Mouse (Mus musculus) CH12.LX (cell line): ENCODE measurements around the gene Kirrel3. TPM values are rescaled to one million over a fixed set of nuclear protein-coding genes. Genes with fewer than 3 reads are reported as not detected.

ENCODE experiments used
- DNase-seq: peaks from one replicate; pipeline ENCODE4 v3.0.0-alpha.2; 2013; ENCODE audit errors: extremely low read depth
- H3K27ac ChIP-seq: 2 replicates; pipeline ENCODE4 v1.5.1; 2012; ENCODE audit warnings: low read depth, mild to moderate bottlenecking, control low read depth, moderate library complexity; ENCODE audit not compliant: insufficient read depth
- H3K27me3 ChIP-seq: replicated peaks from 2 replicates; pipeline ENCODE3; 2012; ENCODE audit warnings: inconsistent platforms
- H3K36me3 ChIP-seq, 2 experiments: replicated peaks in 1 of 2; 2 replicates each; pipeline versions ENCODE3 to v1.6.1; 2012; ENCODE audit warnings: inconsistent platforms in 1 of 2, low read length in 1 of 2, mild to moderate bottlenecking in 1 of 2, mixed read lengths in 1 of 2, moderate library complexity in 1 of 2; ENCODE audit not compliant: control insufficient read depth in 1 of 2, insufficient read depth in 1 of 2
- H3K4me1 ChIP-seq, 2 experiments: 2 replicates each; pipeline ENCODE4 v1.6.1; 2012; ENCODE audit warnings: inconsistent platforms in 1 of 2, moderate library complexity in 1 of 2; ENCODE audit not compliant: insufficient read depth in 2 of 2, control insufficient read depth in 1 of 2
- H3K4me2 ChIP-seq: 2 replicates; pipeline ENCODE4 v1.6.1; 2012; ENCODE audit warnings: low read depth, mild to moderate bottlenecking, control low read depth; ENCODE audit not compliant: poor library complexity, insufficient read depth, severe bottlenecking
- H3K4me3 ChIP-seq, 3 experiments: fragments of 150-350 bp in 1 of 3; sonication (generic) in 1 of 3; replicated peaks in 1 of 3; 2 replicates each; pipeline versions ENCODE3 to v1.5.1; 2011 to 2012; ENCODE audit warnings: low read depth in 2 of 3, low read length in 2 of 3, mild to moderate bottlenecking in 2 of 3, moderate library complexity in 2 of 3, control low read depth in 1 of 3, improper control_type of control experiment in 1 of 3, inconsistent platforms in 1 of 3, mixed read lengths in 1 of 3; ENCODE audit not compliant: poor library complexity in 1 of 3
- H3K79me2 ChIP-seq: replicated peaks from 2 replicates; pipeline ENCODE4 v1.6.1; 2012; ENCODE audit warnings: mild to moderate bottlenecking, moderate library complexity; ENCODE audit not compliant: control insufficient read depth, poor library complexity, insufficient read depth, severe bottlenecking; ENCODE audit errors: extremely low read depth
- H3K9ac ChIP-seq: 2 replicates; pipeline ENCODE4 v1.6.1; 2012; ENCODE audit warnings: low read depth, mild to moderate bottlenecking, control low read depth, moderate library complexity; ENCODE audit not compliant: insufficient read depth
- H3K9me3 ChIP-seq: replicated peaks from 2 replicates; pipeline ENCODE3; 2012; ENCODE audit warnings: low read length, inconsistent platforms, mixed read lengths
- E2F4 ChIP-seq: IDR thresholded peaks from 2 replicates; pipeline ENCODE4 v1.6.1; 2011; ENCODE audit warnings: low read depth, low read length, improper control_type of control experiment; ENCODE audit not compliant: insufficient replicate concordance
- EP300 ChIP-seq: IDR thresholded peaks from 2 replicates; pipeline ENCODE4 v1.6.1; 2011; ENCODE audit warnings: low read length, improper control_type of control experiment
- ETS1 ChIP-seq: conservative IDR thresholded peaks from 2 replicates; pipeline ENCODE4 v1.6.1; 2012; ENCODE audit warnings: low read depth, mild to moderate bottlenecking, inconsistent platforms, low read length, improper control_type of control experiment, moderate library complexity
- GABPA ChIP-seq: IDR thresholded peaks from 2 replicates; pipeline ENCODE4 v1.6.1; 2012; ENCODE audit warnings: low read depth, low read length, improper control_type of control experiment, inconsistent platforms; ENCODE audit not compliant: insufficient replicate concordance
- HCFC1 ChIP-seq: IDR thresholded peaks from 2 replicates; pipeline ENCODE4 v1.6.1; 2012; ENCODE audit warnings: low read depth, mild to moderate bottlenecking, inconsistent platforms, low read length, improper control_type of control experiment
- IRF4 ChIP-seq: IDR thresholded peaks from 2 replicates; pipeline ENCODE4 v1.6.1; 2014; ENCODE audit warnings: low read depth, mild to moderate bottlenecking, inconsistent platforms, low read length, improper control_type of control experiment
- JUN ChIP-seq: IDR thresholded peaks from 2 replicates; pipeline ENCODE4 v1.6.1; 2011; ENCODE audit warnings: low read depth, mild to moderate bottlenecking, low read length, improper control_type of control experiment, moderate library complexity; ENCODE audit not compliant: insufficient read depth
- MAFK ChIP-seq: IDR thresholded peaks from 2 replicates; pipeline ENCODE4 v1.6.1; 2011; ENCODE audit warnings: low read length, improper control_type of control experiment; ENCODE audit not compliant: insufficient replicate concordance
- MAX ChIP-seq: IDR thresholded peaks from 2 replicates; pipeline ENCODE4 v1.6.1; 2011; ENCODE audit warnings: low read length, improper control_type of control experiment
- MXI1 ChIP-seq: IDR thresholded peaks from 2 replicates; pipeline ENCODE4 v1.6.1; 2011; ENCODE audit warnings: mild to moderate bottlenecking, low read depth, low read length, improper control_type of control experiment
- MYC ChIP-seq: IDR thresholded peaks from 2 replicates; pipeline ENCODE4 v1.6.1; 2011; ENCODE audit warnings: low read depth, mild to moderate bottlenecking, improper control_type of control experiment, low read length
- NELFE ChIP-seq: IDR thresholded peaks from 2 replicates; pipeline ENCODE4 v1.6.1; 2011; ENCODE audit warnings: low read depth, low read length, improper control_type of control experiment
- NRF1 ChIP-seq: IDR thresholded peaks from 2 replicates; pipeline ENCODE4 v1.6.1; 2014; ENCODE audit warnings: low read depth, mild to moderate bottlenecking, inconsistent platforms, low read length, improper control_type of control experiment, moderate library complexity
- TCF12 ChIP-seq: IDR thresholded peaks from 2 replicates; pipeline ENCODE4 v1.6.1; 2014; ENCODE audit warnings: low read depth, mild to moderate bottlenecking, inconsistent platforms, low read length, improper control_type of control experiment
- UBTF ChIP-seq: IDR thresholded peaks from 2 replicates; pipeline ENCODE4 v1.6.1; 2012; ENCODE audit warnings: low read depth, mild to moderate bottlenecking, inconsistent platforms, low read length, improper control_type of control experiment, moderate library complexity
- USF1 ChIP-seq: IDR thresholded peaks from 2 replicates; pipeline ENCODE4 v1.6.1; 2014; ENCODE audit warnings: low read depth, mild to moderate bottlenecking, inconsistent platforms, low read length, improper control_type of control experiment
- USF2 ChIP-seq: conservative IDR thresholded peaks from 2 replicates; pipeline ENCODE4 v1.6.1; 2011; ENCODE audit warnings: low read depth, low read length, improper control_type of control experiment
- ZKSCAN1 ChIP-seq: IDR thresholded peaks from 2 replicates; pipeline ENCODE4 v1.6.1; 2012; ENCODE audit warnings: low read depth, inconsistent platforms, low read length, improper control_type of control experiment, borderline replicate concordance
- dilution Hi-C: fragments of 300-500 bp; cut with MboI; formaldehyde crosslinking; loops from 2 replicates; pipeline ENCODE4 v1.14.3; 2020; ENCODE audit warnings: low sequenced_read_pairs; ENCODE audit not compliant: extremely low pct_unique_long_range_greater_than_20kb, extremely low pct_ligation_motif_present
- in situ Hi-C: fragments of 300-500 bp; cut with MboI; formaldehyde crosslinking; loops from 3 replicates; pipeline ENCODE4 v1.14.3; 2019; ENCODE audit warnings: low sequenced_read_pairs, low pct_ligation_motif_present, low pct_unique_long_range_greater_than_20kb, mixed read lengths
- polyA plus RNA-seq: library from polyadenylated mRNA; unstranded; fragments of >175 nt; gene quantifications from 2 replicates; pipeline ENCODE4 v1.2.1, GENCODE M21; 2012; ENCODE audit warnings: low read depth; ENCODE audit not compliant: insufficient read length
- total RNA-seq, 2 experiments: library from RNA; depleted of rRNA; stranded (reverse); fragments of 300-350 nt in 1 of 2; fragments of >200 nt in 1 of 2; gene quantifications; 2 replicates each; pipeline ENCODE4 v1.2.3; 2012 to 2014

The Kirrel3 gene
- total and polyA plus RNA-seq, 3 experiments: not detected

DNA sequence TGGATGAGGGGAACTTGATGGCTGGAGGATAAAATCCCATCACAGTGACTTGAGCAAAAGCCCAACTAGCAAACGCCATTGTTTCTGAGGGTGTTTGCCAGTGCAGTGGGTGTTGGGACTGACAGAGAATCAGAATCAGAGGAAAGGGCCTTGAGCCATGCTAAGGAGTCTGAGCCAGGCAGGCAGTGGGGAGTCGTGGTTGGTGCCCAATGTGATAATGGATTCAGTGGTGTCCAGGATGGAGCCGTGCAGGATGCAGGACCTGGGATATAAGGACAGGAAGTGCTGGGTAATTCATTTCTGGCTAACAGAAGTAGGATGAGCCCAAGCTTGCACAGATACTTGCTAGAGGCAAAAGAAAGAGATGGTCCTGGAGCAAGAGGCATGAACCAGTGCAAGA is 477.9 kb downstream of the Kirrel3 start:
- DNase-seq: no peak
- TF ChIP-seq EP300 (no peak), USF1 (no peak), MAFK (no peak), MYC (no peak), MXI1 (no peak), HCFC1 (no peak), UBTF (no peak), MAX (no peak), ETS1 (no peak), ZKSCAN1 (no peak), IRF4 (no peak), USF2 (no peak), NELFE (no peak), NRF1 (no peak), GABPA (no peak), E2F4 (no peak), JUN (no peak)
- TF ChIP-seq, all 38 proteins: peak for 0
- no peaks in the 10 kb centered on the region for H3K79me2 ChIP-seq
- dilution Hi-C loops (no loop called here), in situ Hi-C loops (no loop called here)
- H3K9me3 ChIP-seq: no peaks in the 10 kb centered on the region
- no peaks in the 10 kb centered on the region for H3K36me3 ChIP-seq
- H3K27ac ChIP-seq: no peak overlapping the region
- H3K4me1 ChIP-seq: no peaks in the 10 kb centered on the region
- no peak overlapping the region for H3K4me3 ChIP-seq
- H3K4me2 ChIP-seq: no peak overlapping the region
- H3K27me3 ChIP-seq: peaks cover 76% of the 10 kb centered on the region
- H3K9ac ChIP-seq: no peak overlapping the region

DNA sequence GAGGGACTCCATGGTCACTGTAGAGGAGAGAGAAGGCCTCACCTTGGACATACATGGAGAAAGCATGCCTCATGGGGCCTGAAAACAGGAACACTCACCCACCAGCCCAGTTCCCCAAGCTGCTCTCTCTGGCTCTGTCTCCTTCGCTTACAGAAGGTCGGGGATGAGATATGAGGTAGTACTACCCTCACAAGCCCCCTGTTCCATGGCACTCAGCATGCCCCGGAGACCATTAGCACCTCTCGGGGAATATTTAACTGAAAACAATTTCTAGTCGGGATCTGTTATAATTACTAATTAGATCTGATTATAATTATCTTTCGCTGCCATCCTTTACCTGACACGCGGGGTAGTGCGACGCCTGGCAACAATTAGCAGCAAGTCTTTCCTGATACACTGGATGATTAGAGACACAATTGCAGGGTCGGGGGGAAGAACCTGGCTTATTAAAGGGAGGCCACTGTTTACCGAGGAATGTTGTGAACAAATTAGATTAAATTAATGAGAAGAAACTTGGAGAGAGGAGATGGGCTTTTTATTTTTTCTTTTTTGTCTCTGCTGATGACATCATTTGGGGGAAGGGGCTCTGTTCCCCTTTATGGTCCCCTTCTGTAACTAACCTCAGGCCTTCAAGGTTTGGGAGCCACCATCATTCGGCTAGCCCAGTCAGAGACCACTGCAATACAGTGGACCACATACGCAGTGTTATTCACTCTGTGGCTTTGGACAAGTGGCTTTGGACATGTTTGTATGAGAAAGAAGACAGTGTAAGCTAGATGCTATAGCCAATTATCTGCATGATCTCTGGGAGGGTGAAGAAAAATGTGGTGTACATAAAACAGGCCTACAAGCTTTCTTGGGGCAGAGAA is 478.7 kb downstream of the Kirrel3 start:
- TF ChIP-seq TCF12: no peak
- no peak overlapping the region for H3K9ac ChIP-seq
- in situ Hi-C loops: no loop called here
- no peaks in the 10 kb centered on the region for H3K79me2 ChIP-seq
- no peak overlapping the region for H3K4me2 ChIP-seq
- H3K4me3 ChIP-seq: no peak overlapping the region
- H3K27ac ChIP-seq: no peak overlapping the region
- H3K4me1 ChIP-seq: no peaks in the 10 kb centered on the region
- no peaks in the 10 kb centered on the region for H3K9me3 ChIP-seq
- peaks cover 77% of the 10 kb centered on the region for H3K27me3 ChIP-seq
- no peaks in the 10 kb centered on the region for H3K36me3 ChIP-seq
- DNase-seq: no peak
- dilution Hi-C loops: no loop called here
